Mouse (Mus musculus): ENCODE data around the gene Hcar1. TPM values are rescaled to one million over a fixed set of nuclear protein-coding genes. Genes with fewer than 3 reads are reported as not detected.
A peak's percentile ranks its signal among the peaks of the same experiment; 100 is the strongest.

The Hcar1 gene
- 10.5 and 17.4 TPM in 2 replicates for polyA plus RNA-seq (2012; ENCODE audit: insufficient read depth, insufficient read length, missing spikeins)

GRCm38 (mm10) chr5:123879928-123880327 lies at the start of gene Hcar1:
TSS of gene Hcar1 (minus strand) at chr5:123880020.
- H3K4me3 ChIP-seq (ENCODE audit: insufficient read depth, low read depth, low read length), result peak within 1 kb of the TSS; percentile 48
- H3K27ac ChIP-seq (replicated peaks; ENCODE audit: low read depth, low read length), result no peak within 1 kb of the TSS; the same call in 1 of the 2 replicates
- H3K4me1 ChIP-seq (ENCODE audit: control insufficient read depth, insufficient read depth, insufficient read length, low read length), result peaks cover 14% of the 10 kb centered on the region

GRCm38 (mm10) chr5:123927118-123927517 lies 47.3 kb upstream of the Hcar1 start, which contains the start of gene Gm43518:
TSS of gene Gm43518 (plus strand) at chr5:123927418.
- H3K4me3 ChIP-seq (ENCODE audit: insufficient read depth, low read depth, low read length), result no peak within 1 kb of the TSS
- H3K4me1 ChIP-seq (ENCODE audit: control insufficient read depth, insufficient read depth, insufficient read length, low read length), result peaks cover 2% of the 10 kb centered on the region
- no peak within 1 kb of the TSS for H3K27ac ChIP-seq (replicated peaks; ENCODE audit: low read depth, low read length)

- Histone ChIP-seq H3K4me1 (ENCODE audit: control insufficient read depth, insufficient read depth, insufficient read length, low read length) (no peaks in the 10 kb centered on the region), H3K4me3 (ENCODE audit: insufficient read depth, low read depth, low read length) (no peak overlapping the region), H3K27ac (replicated peaks; ENCODE audit: low read depth, low read length) (no peak overlapping the region)
Observed at GRCm38 (mm10) chr5:123922112-123922511, 42.3 kb upstream of the Hcar1 start.

- H3K4me1 ChIP-seq (ENCODE audit: control insufficient read depth, insufficient read depth, insufficient read length, low read length), result peaks cover 2% of the 10 kb centered on the region; the same call in 1 of the 2 replicates
- H3K27ac ChIP-seq (replicated peaks; ENCODE audit: low read depth, low read length), result no peak overlapping the region
- H3K4me3 ChIP-seq (ENCODE audit: insufficient read depth, low read depth, low read length), result no peak overlapping the region
Observed at GRCm38 (mm10) chr5:123914852-123915251, 35.0 kb upstream of the Hcar1 start.

- Histone ChIP-seq H3K4me1 (ENCODE audit: control insufficient read depth, insufficient read depth, insufficient read length, low read length) (0 out of 2 replicates have a peak, but pooled peaks cover 6% of the 10 kb centered on the region), H3K27ac (replicated peaks; ENCODE audit: low read depth, low read length) (0 out of 2 replicates have a peak overlapping the region, but pooled peaks have one; percentile 65), H3K4me3 (ENCODE audit: insufficient read depth, low read depth, low read length) (peak overlapping the region; percentile 89)
Observed at GRCm38 (mm10) chr5:123907631-123907977, 27.8 kb upstream of the Hcar1 start.

- H3K4me1 ChIP-seq (ENCODE audit: control insufficient read depth, insufficient read depth, insufficient read length, low read length), result 0 out of 2 replicates have a peak, but pooled peaks cover 6% of the 10 kb centered on the region
- peak within 1 kb of the TSS; percentile 89 for H3K4me3 ChIP-seq (ENCODE audit: insufficient read depth, low read depth, low read length)
- H3K27ac ChIP-seq (replicated peaks; ENCODE audit: low read depth, low read length), result peak within 1 kb of the TSS; percentile 65
Observed at GRCm38 (mm10) chr5:123906976-123907630, 27.3 kb upstream of the Hcar1 start, which contains the start of gene Denr. TSS of gene Denr (plus strand) at chr5:123907175.

- Histone ChIP-seq H3K4me3 (ENCODE audit: insufficient read depth, low read depth, low read length) (peak overlapping the region; percentile 25; the same call in 1 of the 2 replicates), H3K4me1 (ENCODE audit: control insufficient read depth, insufficient read depth, insufficient read length, low read length) (0 out of 2 replicates have a peak, but pooled peaks cover 6% of the 10 kb centered on the region), H3K27ac (replicated peaks; ENCODE audit: low read depth, low read length) (no peak overlapping the region)
Observed at GRCm38 (mm10) chr5:123906146-123906975, 26.5 kb upstream of the Hcar1 start.

- Histone ChIP-seq H3K27ac (replicated peaks; ENCODE audit: low read depth, low read length) (no peak overlapping the region), H3K4me3 (ENCODE audit: insufficient read depth, low read depth, low read length) (no peak overlapping the region), H3K4me1 (ENCODE audit: control insufficient read depth, insufficient read depth, insufficient read length, low read length) (0 out of 2 replicates have a peak, but pooled peaks cover 6% of the 10 kb centered on the region)
Observed at GRCm38 (mm10) chr5:123904059-123904672, 24.3 kb upstream of the Hcar1 start.

- Histone ChIP-seq H3K27ac (replicated peaks; ENCODE audit: low read depth, low read length) (no peak overlapping the region), H3K4me1 (ENCODE audit: control insufficient read depth, insufficient read depth, insufficient read length, low read length) (no peaks in the 10 kb centered on the region), H3K4me3 (ENCODE audit: insufficient read depth, low read depth, low read length) (no peak overlapping the region)
Observed at GRCm38 (mm10) chr5:123897352-123897751, 17.5 kb upstream of the Hcar1 start.

GRCm38 (mm10) chr5:123896395-123896794 lies 16.6 kb upstream of the Hcar1 start:
- Histone ChIP-seq H3K4me1 (ENCODE audit: control insufficient read depth, insufficient read depth, insufficient read length, low read length) (peaks cover 3% of the 10 kb centered on the region), H3K4me3 (ENCODE audit: insufficient read depth, low read depth, low read length) (no peak overlapping the region), H3K27ac (replicated peaks; ENCODE audit: low read depth, low read length) (no peak overlapping the region)

GRCm38 (mm10) chr5:123893520-123893919 lies 13.7 kb upstream of the Hcar1 start:
- H3K4me1 ChIP-seq (ENCODE audit: control insufficient read depth, insufficient read depth, insufficient read length, low read length), result peaks cover 3% of the 10 kb centered on the region

GRCm38 (mm10) chr5:123891669-123892068 lies 11.8 kb upstream of the Hcar1 start:
- Histone ChIP-seq H3K4me1 (ENCODE audit: control insufficient read depth, insufficient read depth, insufficient read length, low read length) (peaks cover 3% of the 10 kb centered on the region), H3K27ac (replicated peaks; ENCODE audit: low read depth, low read length) (no peak overlapping the region), H3K4me3 (ENCODE audit: insufficient read depth, low read depth, low read length) (no peak overlapping the region)

More at GRCm38 (mm10) chr5:123893520-123893919, 13.7 kb upstream of the Hcar1 start:
- Histone ChIP-seq H3K27ac (replicated peaks; ENCODE audit: low read depth, low read length) (no peak overlapping the region), H3K4me3 (ENCODE audit: insufficient read depth, low read depth, low read length) (no peak overlapping the region)

- Histone ChIP-seq H3K4me1 (ENCODE audit: control insufficient read depth, insufficient read depth, insufficient read length, low read length) (peaks cover 3% of the 10 kb centered on the region), H3K4me3 (ENCODE audit: insufficient read depth, low read depth, low read length) (no peak overlapping the region), H3K27ac (replicated peaks; ENCODE audit: low read depth, low read length) (no peak overlapping the region)
Observed at GRCm38 (mm10) chr5:123890987-123891386, 11.2 kb upstream of the Hcar1 start.

GRCm38 (mm10) chr5:123890312-123890711 lies 10.5 kb upstream of the Hcar1 start:
- Histone ChIP-seq H3K27ac (replicated peaks; ENCODE audit: low read depth, low read length) (no peak overlapping the region), H3K4me1 (ENCODE audit: control insufficient read depth, insufficient read depth, insufficient read length, low read length) (peaks cover 3% of the 10 kb centered on the region), H3K4me3 (ENCODE audit: insufficient read depth, low read depth, low read length) (no peak overlapping the region)

GRCm38 (mm10) chr5:123886365-123886764 lies 6.5 kb upstream of the Hcar1 start:
- Histone ChIP-seq H3K27ac (replicated peaks; ENCODE audit: low read depth, low read length) (no peak overlapping the region), H3K4me3 (ENCODE audit: insufficient read depth, low read depth, low read length) (no peak overlapping the region), H3K4me1 (ENCODE audit: control insufficient read depth, insufficient read depth, insufficient read length, low read length) (no peaks in the 10 kb centered on the region)
